Mouse (Mus musculus): Measurements from ENCODE around the gene Fbxw10. TPM values are rescaled to one million over a fixed set of nuclear protein-coding genes. Genes with fewer than 3 reads are reported as not detected.

The Fbxw10 gene
- polyA plus RNA-seq, 1 experiment: 0.77 TPM

DNA sequence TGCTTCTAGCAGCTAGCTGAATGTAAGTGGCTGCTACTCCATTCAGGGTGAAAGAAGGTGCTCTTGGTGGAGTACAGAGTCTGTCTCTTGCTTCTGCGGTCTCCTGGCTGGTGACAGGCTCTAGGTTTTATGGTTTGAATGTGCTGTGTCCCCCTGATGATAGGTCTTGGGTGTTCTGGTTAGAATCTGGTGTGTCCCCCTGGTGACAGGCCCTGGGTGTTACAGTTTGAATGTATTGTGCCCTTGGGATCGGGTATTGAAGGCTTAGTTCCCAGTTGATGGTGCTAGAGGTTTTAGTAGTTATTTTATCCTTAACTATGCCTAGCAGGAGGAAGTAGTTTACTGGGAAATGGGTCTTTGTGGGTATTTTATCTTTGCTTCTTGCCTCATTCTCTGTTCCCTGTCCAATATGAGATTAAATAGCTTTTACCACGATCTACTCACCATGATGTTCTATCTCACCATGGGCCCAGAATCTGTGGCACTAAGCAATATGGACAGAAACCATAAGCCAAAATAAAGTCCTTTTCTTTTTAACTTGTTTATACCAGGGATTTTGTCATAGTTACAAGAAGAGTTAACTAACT, 62.9 kb downstream of the Fbxw10 start:
- no peak for DNase-seq (ENCODE audit: low spot score)

- no peak for DNase-seq (ENCODE audit: low spot score)
Measured at GRCm38 (mm10) chr11:62911362-62911761, 64.5 kb downstream of the Fbxw10 start.

DNA sequence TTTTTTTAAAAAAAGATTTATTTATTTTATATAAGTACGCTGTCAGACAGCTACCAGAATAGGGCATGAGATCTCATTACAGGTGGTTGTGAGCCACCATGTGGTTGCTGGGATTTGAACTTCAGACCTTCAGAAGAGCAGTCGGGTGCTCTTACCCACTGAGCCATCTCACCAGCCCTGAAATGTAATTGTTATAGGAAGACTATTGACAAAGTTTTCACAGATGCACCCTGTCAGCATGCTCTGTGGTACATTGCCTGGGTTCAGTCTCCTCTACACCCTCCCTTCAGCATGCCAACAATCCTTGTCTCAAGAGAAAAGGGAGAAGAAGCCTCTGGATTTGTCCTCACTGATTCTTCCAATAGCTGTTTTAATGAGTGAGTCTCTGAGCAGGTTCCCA, 66.3 kb downstream of the Fbxw10 start:
- no peak for DNase-seq (ENCODE audit: low spot score)

- no peak for DNase-seq (ENCODE audit: low spot score)
Measured at GRCm38 (mm10) chr11:62914532-62914931, 67.7 kb downstream of the Fbxw10 start.

DNA sequence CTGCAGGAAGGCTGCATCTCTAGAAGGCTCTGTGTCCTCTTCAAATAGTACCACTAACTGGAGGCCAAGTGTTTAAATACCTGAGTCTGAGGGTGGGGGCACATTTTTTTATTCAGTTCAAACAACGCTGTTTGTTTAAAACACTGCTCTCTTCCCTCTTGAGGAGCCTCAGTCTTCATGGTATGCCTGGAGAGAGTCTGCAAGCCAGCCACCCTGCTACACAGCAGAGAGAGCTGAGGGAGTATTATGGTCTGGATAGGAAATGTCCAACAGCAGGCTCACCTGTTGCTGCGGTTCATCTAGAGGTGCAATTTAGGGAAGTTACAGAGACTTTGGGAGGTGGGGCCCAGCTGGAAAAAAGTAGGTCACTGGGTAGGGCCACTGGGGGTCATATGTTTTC, 68.6 kb downstream of the Fbxw10 start:
- no peak for DNase-seq (ENCODE audit: low spot score)

- DNase-seq (ENCODE audit: low spot score): no peak
Measured at GRCm38 (mm10) chr11:62916765-62917164, 69.9 kb downstream of the Fbxw10 start.

GRCm38 (mm10) chr11:62919946-62920742, 73.3 kb downstream of the Fbxw10 start:
- no peak for DNase-seq (ENCODE audit: low spot score)

DNA sequence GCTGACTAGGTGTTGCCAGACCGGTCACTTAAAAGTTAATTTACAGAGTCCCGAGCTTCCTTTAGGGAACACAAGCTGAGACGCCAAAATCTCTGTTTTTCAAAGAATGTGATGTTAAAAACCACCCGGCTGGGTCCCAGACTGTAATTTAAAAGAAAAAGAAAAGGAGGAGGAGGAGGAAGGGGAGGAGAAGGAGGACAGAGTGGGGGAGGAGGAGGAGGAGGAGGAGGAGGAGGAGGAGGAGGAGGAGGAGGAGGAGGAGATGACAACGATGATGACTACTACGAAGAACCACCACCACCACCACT, 73.8 kb downstream of the Fbxw10 start:
- no peak for DNase-seq (ENCODE audit: low spot score)

DNA sequence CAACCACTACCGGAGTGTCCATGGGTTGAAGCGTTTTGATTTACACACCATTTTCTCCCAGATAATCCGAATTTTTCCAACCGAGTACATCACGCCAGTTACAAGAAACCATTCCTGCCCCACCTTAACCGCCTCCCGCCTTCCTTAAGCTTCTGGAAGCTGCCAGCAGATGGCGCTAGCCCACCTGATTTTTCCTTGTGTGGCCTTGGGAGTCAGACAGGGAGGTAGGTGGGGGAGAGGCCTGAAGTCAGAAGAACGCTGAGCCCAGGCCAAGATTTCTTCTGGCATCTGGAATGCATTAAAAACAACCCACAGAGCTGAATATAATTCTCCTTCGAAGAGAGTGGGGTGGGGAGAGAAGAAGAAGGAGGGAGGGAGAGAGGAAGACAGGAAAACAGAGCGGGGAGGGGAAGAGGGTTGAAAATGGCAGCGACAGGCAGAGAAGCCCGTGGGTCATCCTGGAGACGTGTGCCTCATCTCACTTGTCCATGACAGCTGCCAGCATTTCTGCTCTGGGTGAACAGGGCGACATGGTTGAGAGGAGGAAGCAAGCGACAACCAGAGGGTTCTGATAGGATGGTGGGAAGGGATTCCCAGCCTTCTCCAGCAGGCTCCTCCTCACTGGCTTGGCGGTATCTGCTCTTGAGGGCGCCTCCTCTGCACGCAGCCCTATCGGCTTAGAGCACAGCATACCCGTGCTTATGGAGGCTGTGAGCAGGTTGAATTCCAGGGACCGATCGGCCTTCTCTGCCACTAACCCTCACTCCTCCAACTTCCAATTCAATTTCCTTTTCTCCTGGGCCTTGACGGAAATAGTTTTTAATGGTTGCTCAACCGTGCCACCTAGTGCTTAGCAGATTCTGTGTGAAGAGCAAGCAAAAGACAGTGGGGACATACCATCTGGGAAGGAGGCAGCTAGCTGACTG, 74.4 kb downstream of the Fbxw10 start:
- peak; percentile 76 for DNase-seq (ENCODE audit: low spot score)

DNA sequence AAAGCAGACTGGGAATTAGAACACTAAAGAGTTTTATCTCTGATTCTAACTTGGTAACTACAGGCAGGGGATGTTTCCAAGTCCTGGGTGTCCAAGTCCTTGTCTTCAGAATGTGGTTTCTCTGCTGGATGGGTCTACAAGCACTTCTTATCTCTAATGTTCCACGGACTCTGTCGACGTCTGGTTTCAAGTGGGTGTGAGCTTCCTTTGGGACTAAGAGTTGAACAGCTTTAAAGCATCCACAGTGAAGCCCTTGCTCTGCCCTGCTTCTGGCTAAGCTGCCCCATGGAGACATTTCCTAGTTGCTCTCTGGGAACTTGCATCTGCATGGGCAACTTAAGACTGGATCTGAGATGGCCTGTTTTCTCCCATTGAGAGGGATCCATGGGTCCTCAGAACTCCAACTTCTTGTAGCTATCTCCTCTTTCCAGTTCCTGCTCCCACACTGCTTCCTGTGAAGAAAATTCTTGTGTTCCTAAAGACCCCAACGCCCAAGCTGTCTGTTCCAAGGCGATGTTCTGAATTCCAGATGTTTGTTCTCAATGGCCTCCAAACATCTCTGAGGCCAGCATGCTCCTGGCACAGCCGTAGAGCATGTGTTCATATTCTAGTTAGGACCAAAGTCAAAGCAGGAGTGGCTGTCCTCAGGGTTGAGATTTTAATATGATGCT, 77.4 kb downstream of the Fbxw10 start:
- no peak for DNase-seq (ENCODE audit: low spot score)

Other genes starting within 250 kb of the Fbxw10 start
- 14.0 and 15.4 TPM in 2 replicates for gene Lrrc75a, start 198.5 kb upstream of the Fbxw10 start, polyA plus RNA-seq (2012; rRNA removed)
- gene Mmgt2, start 198.4 kb upstream of the Fbxw10 start, polyA plus RNA-seq (2012; rRNA removed): 73.5 and 89.4 TPM in 2 replicates
- gene Zfp287, start 115.2 kb upstream of the Fbxw10 start, polyA plus RNA-seq (2012; rRNA removed): 5.4 and 6.5 TPM in 2 replicates
- not detected in 2 replicates for gene Gm10428, start 94.0 kb upstream of the Fbxw10 start, polyA plus RNA-seq (2012; rRNA removed)
- 5.4 and 5.5 TPM in 2 replicates for gene Zfp286, start 57.6 kb upstream of the Fbxw10 start, polyA plus RNA-seq (2012; rRNA removed)
- 23.3 and 33.0 TPM in 2 replicates for gene Trim16, start 26.8 kb upstream of the Fbxw10 start, polyA plus RNA-seq (2012; rRNA removed)
- gene Tvp23b, start 32.4 kb downstream of the Fbxw10 start, polyA plus RNA-seq (2012; rRNA removed): 44.5 and 51.3 TPM in 2 replicates
- gene Cdrt4, start 104.1 kb downstream of the Fbxw10 start, polyA plus RNA-seq (2012; rRNA removed): 0.10 and 0.28 TPM in 2 replicates
- not detected in 2 replicates for gene Tekt3, start 214.6 kb downstream of the Fbxw10 start, polyA plus RNA-seq (2012; rRNA removed)

Measured in urinary bladder, adult 2 months (tissue).